Mouse (Mus musculus) embryonic facial prominence, embryonic 11.5 days (tissue): ENCODE measurements at regions not wholly inside any gene's neighbourhood (a gene's known extent, or its start where the extent isn't known, plus 50 kb on each side); places are given as distances from the start of the nearest gene placed in this dataset.

Experiments
- ATAC-seq: fragments of 200-750 bp; cut with Nextera tagmentation; replicated peaks from 2 replicates; pipeline ENCODE4 v1.8.0; 2017; ENCODE audit warnings: low read depth; ENCODE audit not compliant: insufficient number of reproducible peaks, low FRiP score, low TSS enrichment
- DNase-seq: peaks from one replicate; pipeline ENCODE4 v3.0.0-alpha.2; 2015; ENCODE audit warnings: low spot score
- H3K27ac ChIP-seq: fragments of 300-500 bp; sonication (generic); replicated peaks from 2 replicates; pipeline ENCODE4 v1.5.1; 2014; ENCODE audit warnings: mild to moderate bottlenecking, low read depth, low read length, control low read depth
- H3K27me3 ChIP-seq: fragments of 300-500 bp; sonication (generic); 2 replicates; pipeline ENCODE4 v1.6.1; 2014; ENCODE audit warnings: mild to moderate bottlenecking, low read length, moderate library complexity, mixed read lengths; ENCODE audit not compliant: control insufficient read depth, insufficient read depth
- H3K36me3 ChIP-seq: fragments of 300-500 bp; sonication (generic); replicated peaks from 2 replicates; pipeline ENCODE4 v1.6.1; 2014; ENCODE audit warnings: low read depth, mild to moderate bottlenecking, low read length, moderate library complexity, mixed read lengths; ENCODE audit not compliant: control insufficient read depth, insufficient read depth
- H3K4me1 ChIP-seq: fragments of 300-500 bp; sonication (generic); 2 replicates; pipeline ENCODE4 v1.6.1; 2014; ENCODE audit warnings: low read length, mixed read lengths; ENCODE audit not compliant: control insufficient read depth, insufficient read depth
- H3K4me2 ChIP-seq: fragments of 300-500 bp; sonication (generic); 2 replicates; pipeline ENCODE4 v1.6.1; 2014; ENCODE audit warnings: low read depth, mild to moderate bottlenecking, control low read depth, low read length, moderate library complexity
- H3K4me3 ChIP-seq: fragments of 300-500 bp; sonication (generic); 2 replicates; pipeline ENCODE4 v1.5.1; 2014; ENCODE audit warnings: low read depth, low read length, control low read depth
- H3K9ac ChIP-seq: fragments of 300-500 bp; sonication (generic); replicated peaks from 2 replicates; pipeline ENCODE4 v1.6.1; 2014; ENCODE audit warnings: mild to moderate bottlenecking, control low read depth, low read length
- H3K9me3 ChIP-seq: fragments of 300-500 bp; sonication (generic); replicated peaks from 2 replicates; pipeline ENCODE4 v1.6.1; 2016; ENCODE audit warnings: mild to moderate bottlenecking, low read length, inconsistent platforms, mixed read lengths; ENCODE audit not compliant: control insufficient read depth
- WGBS: fragments of 180-500 bp; shearing (Covaris S2); extraction: QIAGEN DNeasy Blood & Tissue Kit; methylation state at CpG from one replicate; pipeline ENCODE4 v1.1.7; 2014; 5-methylcytosine and 5-hydroxymethylcytosine counted together

- ATAC-seq (no peak), DNase-seq (no peak)
- Histone ChIP-seq H3K9me3 (no peaks in the 10 kb centered on the region), H3K4me1 (no peaks in the 10 kb centered on the region), H3K4me2 (no peak overlapping the region), H3K4me3 (no peak overlapping the region), H3K27ac (no peak overlapping the region), H3K27me3 (no peaks in the 10 kb centered on the region), H3K9ac (no peak overlapping the region), H3K36me3 (no peaks in the 10 kb centered on the region)
- 59% methylated on average over 5 of the region's 5 CpGs for WGBS
These were observed 488.7 kb downstream of the Rnf144a start for GRCm38 (mm10) chr12:25926367-25926766.

GRCm38 (mm10) chr12:25924526-25924925 is 490.5 kb downstream of the Rnf144a start:
- no peak overlapping the region for H3K4me3 ChIP-seq
- H3K27me3 ChIP-seq: no peaks in the 10 kb centered on the region
- no peaks in the 10 kb centered on the region for H3K9me3 ChIP-seq
- no peak overlapping the region for H3K27ac ChIP-seq
- DNase-seq (no peak), ATAC-seq (no peak; the same call in 1 of the 2 replicates)
- 76% methylated on average over 9 of the region's 9 CpGs for WGBS
- no peaks in the 10 kb centered on the region for H3K4me1 ChIP-seq
- no peak overlapping the region for H3K9ac ChIP-seq
- H3K36me3 ChIP-seq: no peaks in the 10 kb centered on the region
- no peak overlapping the region for H3K4me2 ChIP-seq

- Histone ChIP-seq H3K4me2 (no peak overlapping the region), H3K9ac (no peak overlapping the region), H3K9me3 (no peaks in the 10 kb centered on the region), H3K36me3 (no peaks in the 10 kb centered on the region), H3K27me3 (no peaks in the 10 kb centered on the region), H3K27ac (no peak overlapping the region), H3K4me1 (no peaks in the 10 kb centered on the region), H3K4me3 (no peak overlapping the region)
- WGBS: 89% methylated on average over 1 of the region's 1 CpGs
- DNase-seq (no peak), ATAC-seq (no peak)
These were observed 491.3 kb downstream of the Rnf144a start for GRCm38 (mm10) chr12:25923772-25924171.

- DNase-seq (no peak), ATAC-seq (no peak)
- no peaks in the 10 kb centered on the region for H3K36me3 ChIP-seq
- no peaks in the 10 kb centered on the region for H3K27me3 ChIP-seq
- H3K4me3 ChIP-seq: no peak overlapping the region
- WGBS: 90% methylated on average over 1 of the region's 1 CpGs
- no peak overlapping the region for H3K27ac ChIP-seq
- no peak overlapping the region for H3K9ac ChIP-seq
- H3K4me2 ChIP-seq: no peak overlapping the region
- H3K4me1 ChIP-seq: no peaks in the 10 kb centered on the region
- H3K9me3 ChIP-seq: no peaks in the 10 kb centered on the region
These were observed 509.4 kb downstream of the Rnf144a start for GRCm38 (mm10) chr12:25905614-25906013.

- Histone ChIP-seq H3K4me2 (no peak overlapping the region), H3K36me3 (no peaks in the 10 kb centered on the region), H3K27ac (no peak overlapping the region), H3K4me3 (no peak overlapping the region), H3K9me3 (no peaks in the 10 kb centered on the region), H3K4me1 (no peaks in the 10 kb centered on the region), H3K27me3 (no peaks in the 10 kb centered on the region), H3K9ac (no peak overlapping the region)
- WGBS: 58% methylated on average over 3 of the region's 3 CpGs
- ATAC-seq: no peak
- DNase-seq: no peak
These were observed 518.5 kb downstream of the Rnf144a start for GRCm38 (mm10) chr12:25896543-25896942.

GRCm38 (mm10) chr12:25895691-25896090 is 519.4 kb downstream of the Rnf144a start:
- H3K27me3 ChIP-seq: no peaks in the 10 kb centered on the region
- H3K4me2 ChIP-seq: no peak overlapping the region
- no peak overlapping the region for H3K4me3 ChIP-seq
- ATAC-seq (no peak), DNase-seq (no peak)
- H3K4me1 ChIP-seq: no peaks in the 10 kb centered on the region
- no peaks in the 10 kb centered on the region for H3K36me3 ChIP-seq
- H3K9ac ChIP-seq: no peak overlapping the region
- no peaks in the 10 kb centered on the region for H3K9me3 ChIP-seq
- 62% methylated on average over 1 of the region's 1 CpGs for WGBS
- H3K27ac ChIP-seq: no peak overlapping the region

- Histone ChIP-seq H3K27ac (no peak overlapping the region), H3K36me3 (no peaks in the 10 kb centered on the region), H3K4me1 (no peaks in the 10 kb centered on the region), H3K9ac (no peak overlapping the region), H3K4me2 (no peak overlapping the region), H3K4me3 (no peak overlapping the region), H3K9me3 (no peaks in the 10 kb centered on the region), H3K27me3 (no peaks in the 10 kb centered on the region)
- ATAC-seq (no peak), DNase-seq (peak; percentile 48)
- 38% methylated on average over 4 of the region's 4 CpGs for WGBS
These were observed 523.5 kb downstream of the Rnf144a start for GRCm38 (mm10) chr12:25891391-25892167.

GRCm38 (mm10) chr12:25890722-25891121 is 524.3 kb downstream of the Rnf144a start:
- H3K36me3 ChIP-seq: no peaks in the 10 kb centered on the region
- ATAC-seq: no peak
- no peak overlapping the region for H3K4me3 ChIP-seq
- H3K27me3 ChIP-seq: no peaks in the 10 kb centered on the region
- no peaks in the 10 kb centered on the region for H3K9me3 ChIP-seq
- no peaks in the 10 kb centered on the region for H3K4me1 ChIP-seq
- no peak overlapping the region for H3K4me2 ChIP-seq
- H3K9ac ChIP-seq: no peak overlapping the region
- peak; percentile 21 for DNase-seq
- no peak overlapping the region for H3K27ac ChIP-seq
- 90% methylated on average over 1 of the region's 1 CpGs for WGBS
